Mouse (Mus musculus): Measurements from ENCODE around the gene Cldn15.

GRCm38 (mm10) chr5:137000612-137001011 is 34.2 kb downstream of the Cldn15 start:
- TF ChIP-seq CTCF (IDR thresholded peaks at IDR 0.05), result no peak
- TF ChIP-seq EP300 (IDR thresholded peaks at IDR 0.05), result no peak
